Mouse (Mus musculus) kidney, adult 18-20 months (tissue): Measurements from ENCODE around the gene Insl6.

Experiments used
- DNase-seq: peaks from one replicate; pipeline ENCODE4 v3.0.0; 2021

Gene Insl6

GRCm38 (mm10) chr19:29354895-29355877, 30.0 kb upstream of the Insl6 start:
- peak; percentile 88 for DNase-seq

DNA sequence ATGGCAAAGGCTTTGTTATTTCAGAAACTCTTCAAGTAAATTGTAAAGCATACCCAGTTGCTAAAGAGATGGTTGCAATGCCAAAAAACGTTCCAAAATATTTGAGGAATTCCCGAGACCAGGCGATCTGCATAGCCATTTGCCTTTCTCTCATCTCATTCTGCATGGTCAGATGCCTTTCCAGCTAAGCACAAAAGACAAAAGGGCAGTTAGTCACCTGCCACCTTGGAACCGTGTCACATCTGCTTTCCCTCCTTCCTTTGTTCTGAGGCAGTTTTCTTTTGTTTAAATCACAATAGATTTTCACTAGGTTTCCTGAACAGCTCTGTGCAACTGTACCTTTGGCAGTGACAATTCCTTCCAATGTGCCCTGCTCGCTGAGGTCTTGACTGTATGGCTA, 25.8 kb upstream of the Insl6 start:
- no peak for DNase-seq

- DNase-seq: no peak
Observed at GRCm38 (mm10) chr19:29345636-29346035, 20.5 kb upstream of the Insl6 start.

DNA sequence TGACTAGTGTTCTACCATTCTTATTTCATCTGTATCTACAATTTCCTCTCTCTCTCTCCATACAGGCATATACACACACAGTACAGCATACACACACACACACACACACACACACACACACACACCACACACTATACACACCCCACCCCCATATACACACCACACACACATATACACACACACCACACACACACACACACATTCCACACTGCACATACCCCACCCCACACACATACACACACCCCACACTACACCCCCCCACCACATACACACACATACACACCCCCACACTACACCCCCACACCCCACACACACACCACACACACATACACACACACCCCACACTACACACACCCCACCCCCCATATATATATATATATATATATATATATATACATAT, 19.7 kb upstream of the Insl6 start:
- DNase-seq: no peak

DNA sequence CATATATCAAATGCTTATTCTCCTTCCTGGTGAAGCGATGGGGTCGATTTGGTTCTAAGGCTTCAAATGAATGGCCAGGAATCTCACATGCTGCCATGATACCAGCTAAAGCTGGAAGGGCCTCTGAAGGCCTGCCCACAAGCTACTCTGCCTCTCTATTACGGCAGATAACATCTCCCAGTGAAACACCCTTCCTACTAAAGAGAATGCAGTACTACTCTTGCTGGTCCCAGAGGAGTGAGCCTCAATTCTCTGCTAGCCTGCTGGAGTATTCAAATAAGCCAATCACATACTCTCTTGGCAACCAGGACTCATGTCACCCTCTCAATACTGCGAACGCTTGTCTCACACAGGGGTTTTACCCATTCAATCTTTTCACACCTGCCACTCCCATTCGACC, 17.1 kb upstream of the Insl6 start:
- DNase-seq: no peak

DNA sequence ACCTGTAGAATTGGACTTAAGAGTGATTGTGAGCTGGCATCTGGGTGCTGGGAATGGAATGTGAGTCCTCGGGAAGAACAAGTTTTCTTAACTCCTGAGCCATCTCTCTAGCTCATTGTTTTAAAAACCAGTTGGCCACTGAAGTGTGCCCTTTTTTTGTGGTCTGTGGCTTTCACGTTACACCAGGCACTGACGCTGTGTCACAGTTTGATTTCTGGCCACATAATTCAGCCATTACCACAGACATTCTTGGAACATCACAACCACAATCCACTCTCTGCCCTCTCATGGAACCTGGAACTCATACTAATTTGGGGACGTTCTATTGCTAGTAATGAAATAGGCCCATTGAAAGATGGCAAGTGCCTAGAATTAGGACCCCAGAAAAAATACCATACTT, 15.9 kb upstream of the Insl6 start:
- no peak for DNase-seq

GRCm38 (mm10) chr19:29336624-29337023, 11.5 kb upstream of the Insl6 start:
- DNase-seq: no peak

- DNase-seq: peak; percentile 61
Observed at GRCm38 (mm10) chr19:29334068-29334745, 9.1 kb upstream of the Insl6 start, which contains the start of gene Rln1. Gene Rln1, minus strand, starts transcription at chr19:29334670.

DNA sequence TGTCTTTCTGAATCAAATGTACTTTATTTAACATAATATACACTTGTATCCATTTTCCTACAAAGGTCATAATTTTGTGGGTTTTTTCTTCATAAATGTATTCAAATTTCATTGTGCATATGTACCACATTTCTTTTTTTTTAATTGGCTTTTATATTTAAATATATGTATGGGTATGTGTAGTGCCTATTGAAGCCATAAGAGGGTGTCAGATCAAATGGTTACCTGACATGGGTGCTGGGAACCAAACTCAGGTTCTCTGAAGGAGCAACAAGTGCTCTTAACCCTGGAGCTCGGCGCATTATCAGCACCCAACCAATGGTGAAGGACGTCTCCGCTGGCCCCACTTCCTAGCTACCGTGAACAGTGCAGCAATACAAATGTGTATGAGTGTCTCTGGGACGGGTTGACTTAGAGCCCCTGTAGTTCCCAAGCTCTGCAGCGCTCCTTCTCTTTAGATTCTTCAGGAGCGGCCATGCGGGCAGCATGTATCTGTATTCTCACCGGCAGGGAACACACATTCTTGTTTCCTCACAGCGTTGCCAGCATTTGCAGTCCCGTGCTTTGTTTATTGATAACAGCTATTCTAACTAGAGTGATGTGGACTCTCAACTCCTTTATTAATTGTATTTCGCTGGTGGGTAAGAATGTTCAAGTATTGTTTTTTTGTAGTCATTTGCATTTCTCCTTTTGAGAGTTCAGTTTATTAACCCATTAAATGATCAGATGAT, 1.8 kb upstream of the Insl6 start:
- DNase-seq: no peak

DNA sequence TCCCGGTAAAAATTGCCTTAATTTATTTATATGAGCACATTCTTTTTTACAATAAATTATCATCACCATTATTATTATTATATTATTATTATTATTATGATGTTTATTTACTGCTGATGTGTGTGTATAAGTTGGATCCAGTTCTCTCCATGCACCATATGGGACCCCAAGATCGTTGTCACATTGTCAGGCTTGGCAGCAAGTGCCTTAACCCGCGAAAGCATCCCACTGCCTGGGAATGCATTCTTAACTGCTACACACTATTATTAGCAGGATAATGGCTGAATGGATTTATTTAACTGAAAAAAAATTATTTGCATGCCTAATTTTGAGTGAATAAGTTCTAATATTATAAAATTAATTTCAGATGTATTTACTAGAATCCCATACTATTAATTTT, 1.2 kb upstream of the Insl6 start:
- DNase-seq: no peak

DNA sequence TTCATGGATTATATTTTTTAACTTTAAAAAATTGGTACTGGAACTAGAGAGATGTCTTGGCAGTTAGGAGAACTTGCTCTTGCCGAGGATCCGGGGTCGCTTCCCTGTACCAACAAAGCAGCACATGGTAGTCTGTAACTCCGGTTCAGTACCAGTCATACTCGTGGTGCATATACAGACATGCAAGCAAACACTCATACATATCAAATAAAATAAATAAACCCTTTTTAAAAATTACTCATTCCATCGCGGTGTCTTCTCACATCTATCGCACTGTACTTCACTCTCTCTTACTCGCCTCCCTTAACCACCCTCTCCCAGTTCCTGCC, 660 bp upstream of the Insl6 start:
- no peak for DNase-seq

DNA sequence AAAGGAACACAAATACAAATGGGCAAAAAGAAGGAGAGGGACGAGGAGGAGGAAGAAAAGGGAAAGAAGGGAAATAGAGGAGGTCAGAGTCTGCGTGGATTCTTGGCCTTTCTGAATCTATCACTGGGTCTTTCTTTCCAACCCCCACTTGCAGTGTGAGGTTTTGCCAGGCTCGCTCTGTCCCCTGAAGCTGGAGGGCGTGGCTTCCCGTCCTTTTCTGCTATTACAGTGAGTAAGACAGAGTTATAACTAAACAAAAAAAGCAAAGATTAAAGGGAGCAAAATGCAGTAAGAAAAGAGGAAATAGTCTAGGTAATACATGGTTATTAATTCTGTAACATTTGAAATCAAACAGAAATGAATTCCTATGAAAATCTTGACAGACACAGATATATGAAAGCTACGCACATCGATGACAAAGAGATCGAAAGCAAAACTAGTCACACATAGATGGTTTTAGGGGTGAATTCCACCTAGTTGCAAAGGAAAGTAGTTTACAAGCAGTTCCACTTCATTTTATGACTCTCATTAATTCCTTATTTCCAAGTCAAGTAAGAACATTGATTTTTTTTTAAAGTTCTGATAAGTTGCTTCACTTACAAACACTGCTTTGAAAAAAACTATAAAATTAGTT, 1.6 kb downstream of the Insl6 start:
- DNase-seq: no peak

DNA sequence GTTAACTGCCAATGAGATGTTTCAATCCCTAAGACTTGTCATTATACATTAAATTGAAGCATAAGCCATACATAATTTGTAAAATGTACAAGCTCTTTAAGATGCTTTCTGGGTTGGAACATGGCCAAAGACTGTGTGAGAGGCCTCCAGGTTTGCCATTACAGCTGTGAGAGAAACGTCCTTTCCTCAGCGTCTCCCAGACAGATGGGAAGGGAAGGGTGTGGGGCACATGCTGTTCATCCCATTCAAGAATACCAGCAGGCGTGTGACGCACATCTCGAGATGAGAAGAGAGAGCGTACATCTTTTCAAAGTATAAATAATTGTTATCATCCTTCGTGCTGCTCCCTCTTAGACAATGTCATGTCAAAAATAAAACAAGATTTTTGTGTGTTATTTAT, 12.5 kb downstream of the Insl6 start:
- DNase-seq: no peak

GRCm38 (mm10) chr19:29311791-29312190, 13.4 kb downstream of the Insl6 start:
- DNase-seq: no peak

- no peak for DNase-seq
Observed at GRCm38 (mm10) chr19:29308832-29309231, 16.3 kb downstream of the Insl6 start.

DNA sequence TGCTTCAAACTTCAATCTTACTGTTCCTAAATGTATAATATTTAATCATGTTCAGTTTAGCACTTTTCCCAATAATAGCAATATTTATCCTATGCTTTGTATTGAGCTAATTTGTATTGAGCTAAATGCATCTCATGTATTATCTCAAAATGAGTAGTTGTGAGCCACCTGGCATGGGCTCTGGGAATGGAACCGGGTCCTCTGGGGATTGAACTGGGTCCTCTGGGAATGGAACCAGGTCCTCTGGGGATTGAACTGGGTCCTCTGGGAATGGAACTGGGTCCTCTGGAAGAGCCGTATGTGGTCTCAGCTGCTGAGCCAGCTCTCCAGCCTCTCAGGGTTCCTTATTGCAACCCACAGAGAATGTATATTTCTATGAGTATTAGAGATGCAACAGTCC, 23.0 kb downstream of the Insl6 start:
- no peak for DNase-seq

DNA sequence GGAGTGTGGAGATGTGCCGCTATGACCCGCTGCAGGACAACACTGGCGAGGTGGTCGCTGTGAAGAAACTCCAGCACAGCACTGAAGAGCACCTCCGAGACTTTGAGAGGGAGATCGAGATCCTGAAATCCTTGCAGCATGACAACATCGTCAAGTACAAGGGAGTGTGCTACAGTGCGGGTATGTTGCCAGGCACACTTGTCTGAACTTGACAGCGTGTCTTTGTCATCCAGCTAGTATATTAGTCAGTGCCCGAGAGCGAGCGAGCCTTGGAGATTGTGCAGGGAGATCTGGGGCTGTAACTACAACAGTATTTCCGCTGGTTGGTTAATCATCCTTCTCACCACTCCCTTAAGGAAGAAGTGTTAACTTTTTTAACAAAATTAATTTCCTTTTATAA, 24.2 kb downstream of the Insl6 start:
- DNase-seq: no peak

DNA sequence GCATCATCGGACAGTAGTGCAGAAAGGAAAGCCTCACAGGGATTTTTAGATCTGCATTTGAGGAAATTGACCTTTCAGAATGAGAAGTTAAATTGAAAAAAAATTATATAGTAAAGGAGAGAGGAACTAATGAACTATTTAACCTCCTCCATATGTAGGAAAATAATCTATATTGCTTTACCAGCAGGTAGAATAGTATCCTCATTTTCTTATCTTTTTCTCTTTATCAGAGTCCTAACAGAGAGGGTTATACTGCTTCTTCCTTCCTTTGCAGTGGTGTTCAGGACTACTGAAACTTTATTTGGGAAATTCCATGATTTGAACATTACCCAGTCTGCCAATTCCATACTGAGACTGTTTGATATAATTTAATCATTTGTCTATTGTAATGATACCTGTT, 27.8 kb downstream of the Insl6 start:
- DNase-seq: no peak

GRCm38 (mm10) chr19:29296166-29296565, 29.0 kb downstream of the Insl6 start:
- no peak for DNase-seq

- no peak for DNase-seq
Observed at GRCm38 (mm10) chr19:29294756-29295155, 30.4 kb downstream of the Insl6 start.

DNA sequence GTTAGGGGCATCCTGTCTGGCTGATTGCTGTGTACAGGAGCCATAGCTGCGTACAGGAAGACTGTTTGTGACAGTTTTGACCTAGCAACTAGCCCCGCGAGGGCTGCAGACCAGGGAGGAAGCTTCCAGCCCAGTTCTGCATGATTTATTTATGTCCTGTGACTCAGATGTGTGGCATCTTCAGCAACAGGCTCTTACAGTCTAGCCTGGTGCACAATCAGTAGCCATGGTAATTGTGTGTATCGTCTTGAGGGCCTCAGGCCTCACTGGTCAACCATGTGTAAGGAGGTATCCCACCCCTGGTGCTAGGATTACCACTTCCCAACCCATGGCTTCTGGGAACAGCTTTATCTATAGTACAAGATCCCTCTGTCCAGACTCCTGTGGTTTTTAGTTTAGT, 32.6 kb downstream of the Insl6 start:
- no peak for DNase-seq

DNA sequence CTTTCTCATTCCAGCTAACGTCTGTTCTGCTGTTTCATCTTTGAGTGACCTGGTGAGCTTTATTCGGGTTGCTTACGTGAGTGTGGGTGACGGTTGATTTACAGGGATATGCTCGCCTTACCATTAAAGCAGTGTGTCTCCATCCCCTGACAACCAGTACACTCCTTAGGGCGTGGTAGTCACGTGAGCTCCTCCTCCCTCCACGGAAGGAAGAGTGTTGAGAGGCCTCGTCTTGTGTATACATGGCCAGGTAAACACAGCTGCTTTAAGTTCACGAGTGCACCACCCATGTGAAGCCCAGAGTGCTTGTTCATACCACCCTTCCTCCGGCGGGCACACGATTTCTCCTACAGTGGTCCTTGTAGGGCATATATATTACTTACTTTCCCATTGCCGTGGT, 33.6 kb downstream of the Insl6 start:
- DNase-seq: no peak

DNA sequence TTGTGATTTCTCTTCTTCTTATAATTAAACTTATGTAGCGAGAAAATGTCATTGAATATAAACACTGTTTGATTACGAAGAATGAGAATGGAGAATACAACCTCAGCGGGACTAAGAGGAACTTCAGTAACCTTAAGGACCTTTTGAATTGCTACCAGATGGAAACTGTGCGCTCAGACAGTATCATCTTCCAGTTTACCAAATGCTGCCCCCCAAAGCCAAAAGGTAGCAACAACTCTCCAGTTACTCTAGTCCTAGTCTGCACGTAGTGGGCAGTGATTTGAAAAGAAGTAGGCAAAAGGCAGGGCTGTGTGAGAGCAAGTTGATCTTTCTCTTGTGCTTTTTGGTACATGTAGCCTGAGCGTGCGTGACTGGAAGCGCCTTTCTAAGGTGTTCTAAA, 37.3 kb downstream of the Insl6 start:
- no peak for DNase-seq
